Mouse (Mus musculus) myocyte (in vitro differentiated cells): ENCODE measurements at regions not wholly inside any gene's neighbourhood (a gene's known extent, or its start where the extent isn't known, plus 50 kb on each side); places are given as distances from the start of the nearest gene placed in this dataset.

Experiments
- H3K27me3 ChIP-seq: one replicate; pipeline ENCODE4 v1.6.1; 2011; ENCODE audit not compliant: control insufficient read depth, insufficient read depth, insufficient read length
- H3K36me3 ChIP-seq: one replicate; pipeline ENCODE4 v1.6.1; 2011; ENCODE audit not compliant: control insufficient read depth, insufficient read depth
- H3K4me2 ChIP-seq: one replicate; pipeline ENCODE4 v1.6.1; 2011; ENCODE audit warnings: low read depth, control low read depth
- H3K4me3 ChIP-seq: one replicate; pipeline ENCODE4 v1.5.1; 2011; ENCODE audit warnings: mild to moderate bottlenecking, control low read depth, moderate library complexity
- H3K79me2 ChIP-seq: one replicate; pipeline ENCODE4 v1.6.1; 2011; ENCODE audit not compliant: control insufficient read depth, insufficient read depth
- H3ac ChIP-seq: one replicate; pipeline ENCODE4 v1.6.1; 2011; ENCODE audit not compliant: control insufficient read depth, insufficient read length
- CEBPB ChIP-seq: IDR thresholded peaks from 2 replicates; pipeline ENCODE4 v1.6.1; 2011; ENCODE audit warnings: mild to moderate bottlenecking, moderate library complexity; ENCODE audit not compliant: poor library complexity, insufficient read depth, severe bottlenecking
- E2F4 ChIP-seq: IDR thresholded peaks from one replicate; pipeline ENCODE4 v1.6.1; 2011; ENCODE audit warnings: mild to moderate bottlenecking, control low read depth, moderate library complexity; ENCODE audit not compliant: insufficient read depth
- MAX ChIP-seq: IDR thresholded peaks from one replicate; pipeline ENCODE4 v1.6.1; 2011; ENCODE audit warnings: low read depth, mild to moderate bottlenecking, control low read depth
- MYOD1 ChIP-seq, 3 experiments: IDR thresholded peaks; one replicate each; pipeline ENCODE4 v1.6.1; 2011; ENCODE audit warnings: control low read depth in 2 of 3, low read depth in 2 of 3, mild to moderate bottlenecking in 2 of 3, moderate library complexity in 1 of 3; ENCODE audit not compliant: insufficient read length in 2 of 3, control insufficient read depth in 1 of 3
- MYOG ChIP-seq, 3 experiments: IDR thresholded peaks; one replicate each; pipeline ENCODE4 v1.6.1; 2011; ENCODE audit warnings: control low read depth in 2 of 3, low read depth in 2 of 3, mild to moderate bottlenecking in 2 of 3; ENCODE audit not compliant: insufficient read length in 2 of 3, control insufficient read depth in 1 of 3, insufficient read depth in 1 of 3
- POLR2A ChIP-seq: IDR thresholded peaks from one replicate; pipeline ENCODE4 v1.6.1; 2011; ENCODE audit warnings: low read depth, mild to moderate bottlenecking, control low read depth, moderate library complexity; ENCODE audit not compliant: insufficient read length
- POLR2AphosphoS2 ChIP-seq: IDR thresholded peaks from one replicate; pipeline ENCODE4 v1.6.1; 2011; ENCODE audit warnings: low read depth, control low read depth; ENCODE audit not compliant: insufficient read length
- REST ChIP-seq: IDR thresholded peaks from one replicate; pipeline ENCODE4 v1.6.1; 2011; ENCODE audit warnings: mild to moderate bottlenecking, control low read depth, moderate library complexity; ENCODE audit not compliant: insufficient read depth, insufficient read length
- SRF ChIP-seq: IDR thresholded peaks from one replicate; pipeline ENCODE4 v1.6.1; 2011; ENCODE audit warnings: low read depth; ENCODE audit not compliant: control insufficient read depth, insufficient read length
- TCF12 ChIP-seq: IDR thresholded peaks from one replicate; pipeline ENCODE4 v1.6.1; 2011; ENCODE audit warnings: mild to moderate bottlenecking, control low read depth; ENCODE audit not compliant: poor library complexity, insufficient read depth, severe bottlenecking
- TCF3 ChIP-seq: IDR thresholded peaks from one replicate; pipeline ENCODE4 v1.6.1; 2011; ENCODE audit warnings: low read depth, control low read depth; ENCODE audit not compliant: insufficient read length
- USF1 ChIP-seq: IDR thresholded peaks from one replicate; pipeline ENCODE4 v1.6.1; 2011; ENCODE audit warnings: low read depth, mild to moderate bottlenecking, control low read depth, moderate library complexity

DNA sequence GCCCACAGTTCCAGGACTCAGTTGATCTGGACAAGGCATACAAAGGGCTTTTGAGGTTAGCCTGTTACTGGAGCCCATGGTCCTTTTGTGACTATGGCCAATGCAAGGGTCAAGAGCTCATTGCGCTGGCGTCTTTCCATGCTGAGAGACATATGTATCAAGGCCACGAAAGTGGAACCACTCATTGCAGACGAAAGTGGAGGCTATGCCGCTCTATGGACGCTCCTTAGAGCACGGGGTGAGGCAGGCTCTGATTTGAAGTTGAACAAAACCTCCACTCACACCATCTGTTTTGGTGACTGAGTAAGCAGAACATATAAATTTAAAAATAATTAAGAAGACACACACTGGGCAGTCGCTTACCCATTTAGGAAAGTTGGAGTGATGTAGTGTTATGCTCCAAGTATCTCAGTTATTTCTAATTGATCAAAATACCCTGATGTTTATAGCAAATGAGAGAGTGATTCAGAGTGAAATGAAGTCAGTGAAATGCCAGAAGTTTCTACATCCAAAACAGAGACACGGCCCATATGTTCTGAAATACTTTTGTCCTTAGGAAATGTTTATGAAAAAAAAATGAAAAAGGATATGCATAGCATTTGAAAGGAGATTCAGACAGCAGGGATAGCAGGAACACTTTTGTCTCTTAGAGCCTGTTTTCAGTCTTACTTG lies 321.8 kb downstream of the Fgf9 start:
- Histone ChIP-seq H3K36me3 (no peaks in the 10 kb centered on the region), H3K4me2 (no peak overlapping the region), H3K27me3 (no peaks in the 10 kb centered on the region), H3K79me2 (no peaks in the 10 kb centered on the region), H3K4me3 (no peak overlapping the region), H3ac (no peak overlapping the region)
- no peak for TF ChIP-seq USF1
- no peak for TF ChIP-seq POLR2AphosphoS2
- no peak for TF ChIP-seq E2F4
- TF ChIP-seq MAX, result no peak
- no peak for TF ChIP-seq POLR2A

DNA sequence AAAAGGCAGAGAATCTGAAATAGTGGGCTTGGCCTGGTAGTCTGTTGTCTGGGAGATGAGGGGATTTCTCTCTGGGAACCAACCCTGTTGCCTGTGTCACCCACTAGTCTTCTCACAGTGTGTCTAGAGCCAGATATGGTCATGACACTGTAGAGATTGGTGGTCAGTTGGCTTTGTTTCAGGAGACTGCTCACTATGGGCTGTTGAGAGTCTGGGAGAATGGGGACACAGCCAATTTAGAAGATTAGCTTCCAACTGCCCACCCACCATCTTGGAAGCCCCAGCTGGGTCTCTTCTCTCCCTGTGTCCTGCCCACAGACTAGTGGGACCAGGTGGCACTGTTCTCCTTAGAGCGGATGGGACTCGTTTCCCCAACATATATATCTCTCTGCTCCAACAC lies 320.4 kb downstream of the Fgf9 start:
- H3K27me3 ChIP-seq, result no peaks in the 10 kb centered on the region

DNA sequence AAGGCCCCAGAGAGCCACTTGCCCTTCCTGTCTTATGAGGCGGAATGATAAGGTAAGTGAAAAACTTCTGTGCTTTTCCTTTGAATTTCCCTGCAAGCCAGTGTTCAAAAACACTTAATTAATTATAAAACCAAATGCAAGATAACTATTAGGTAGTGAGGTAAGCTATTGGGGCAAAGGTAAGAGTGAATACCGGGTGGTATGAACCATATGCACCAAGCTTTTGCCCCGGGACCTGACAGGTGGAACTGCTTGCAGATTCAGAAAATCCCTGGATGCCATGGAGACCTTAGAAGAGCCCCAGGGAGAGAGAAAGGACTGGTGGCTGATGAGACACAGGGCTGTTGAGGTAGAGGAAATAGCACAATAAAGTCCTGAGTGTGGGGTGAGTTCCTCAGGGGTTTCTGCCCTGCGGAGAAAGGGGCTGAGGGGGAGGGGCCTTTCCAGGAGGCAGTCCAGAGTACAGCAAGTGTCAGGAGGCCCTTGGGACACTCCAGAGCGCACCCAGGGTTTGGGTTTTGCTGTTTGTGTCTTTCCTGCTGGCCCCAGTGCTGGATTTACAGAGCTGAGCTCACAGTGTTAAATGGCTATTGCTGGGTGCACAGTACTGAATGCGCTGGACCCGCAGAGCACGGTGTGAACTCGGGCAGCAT lies 317.1 kb downstream of the Fgf9 start:
- Histone ChIP-seq H3K79me2 (no peaks in the 10 kb centered on the region), H3ac (no peak overlapping the region), H3K36me3 (no peaks in the 10 kb centered on the region), H3K27me3 (no peaks in the 10 kb centered on the region), H3K4me3 (no peak overlapping the region), H3K4me2 (no peak overlapping the region)
- no peak for TF ChIP-seq MYOD1 (IDR thresholded peaks at IDR 0.05; ENCODE audit: control insufficient read depth in 1 of 3, insufficient read length in 2 of 3, low read depth in 2 of 3)
- no peak for TF ChIP-seq MAX

More for the DNA sequence above, 320.4 kb downstream of the Fgf9 start:
- Histone ChIP-seq H3K4me3 (no peak overlapping the region), H3ac (no peak overlapping the region), H3K4me2 (no peak overlapping the region), H3K36me3 (no peaks in the 10 kb centered on the region), H3K79me2 (no peaks in the 10 kb centered on the region)
- TF ChIP-seq E2F4 (no peak), SRF (no peak), CEBPB (no peak), POLR2AphosphoS2 (no peak), REST (no peak), MYOD1 (IDR thresholded peaks at IDR 0.05; ENCODE audit: control insufficient read depth in 1 of 3, insufficient read length in 2 of 3, low read depth in 2 of 3) (no peak), TCF12 (no peak), USF1 (no peak), MYOG (IDR thresholded peaks at IDR 0.05; ENCODE audit: control insufficient read depth in 1 of 3, insufficient read depth in 1 of 3, insufficient read length in 2 of 3, low read depth in 2 of 3) (no peak), POLR2A (no peak), TCF3 (no peak), MAX (no peak)

DNA sequence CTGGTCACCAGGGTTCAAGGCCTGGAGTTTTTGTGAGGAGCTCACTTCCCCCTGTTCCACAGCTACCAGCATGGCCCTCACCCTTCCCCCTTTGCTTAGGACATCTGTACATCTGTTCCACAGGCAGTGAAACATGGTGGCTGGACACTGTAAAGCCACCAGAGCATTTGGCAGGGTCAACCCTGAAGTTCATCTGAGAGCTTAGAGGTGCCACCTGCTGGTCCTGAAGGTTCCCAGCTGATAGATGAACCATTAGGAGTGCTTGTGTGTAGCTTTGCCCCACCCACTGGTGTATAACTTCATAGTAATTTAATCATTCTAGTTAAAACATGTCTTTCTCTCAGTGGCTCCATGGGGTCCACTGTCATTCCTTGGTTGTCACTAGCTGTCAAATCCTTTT lies 304.7 kb downstream of the Fgf9 start:
- Histone ChIP-seq H3K27me3 (no peaks in the 10 kb centered on the region), H3K4me2 (no peak overlapping the region), H3K79me2 (no peaks in the 10 kb centered on the region), H3ac (no peak overlapping the region), H3K4me3 (no peak overlapping the region), H3K36me3 (no peaks in the 10 kb centered on the region)
- TF ChIP-seq CEBPB (no peak), SRF (no peak), TCF3 (no peak), POLR2AphosphoS2 (no peak), REST (no peak), MAX (no peak), MYOD1 (IDR thresholded peaks at IDR 0.05; ENCODE audit: control insufficient read depth in 1 of 3, insufficient read length in 2 of 3, low read depth in 2 of 3) (no peak), TCF12 (no peak), MYOG (IDR thresholded peaks at IDR 0.05; ENCODE audit: control insufficient read depth in 1 of 3, insufficient read depth in 1 of 3, insufficient read length in 2 of 3, low read depth in 2 of 3) (no peak), USF1 (no peak), E2F4 (no peak), POLR2A (no peak)

DNA sequence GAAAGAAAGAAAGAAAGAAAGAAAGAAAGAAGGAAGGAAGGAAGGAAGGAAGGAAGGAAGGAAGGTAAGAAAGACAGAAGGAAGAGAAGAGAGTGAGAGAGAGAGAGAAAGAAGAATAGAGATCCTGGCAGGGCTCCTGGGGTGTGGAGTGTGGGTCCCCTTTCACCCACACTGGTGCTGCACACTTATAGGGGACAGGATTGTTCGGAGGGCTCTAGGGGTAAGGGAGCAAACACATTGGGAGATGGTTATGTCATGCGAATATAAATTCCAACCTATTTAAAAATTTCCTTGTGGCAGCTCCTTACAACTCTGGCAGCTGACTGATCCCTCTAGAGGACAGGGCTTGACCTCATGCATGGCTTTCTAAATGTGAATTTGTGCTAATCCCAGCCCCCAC lies 286.5 kb downstream of the Fgf9 start:
- Histone ChIP-seq H3K79me2 (no peaks in the 10 kb centered on the region), H3K4me2 (no peak overlapping the region), H3ac (no peak overlapping the region), H3K36me3 (no peaks in the 10 kb centered on the region), H3K27me3 (no peaks in the 10 kb centered on the region), H3K4me3 (no peak overlapping the region)
- no peak for TF ChIP-seq POLR2A
- TF ChIP-seq MYOD1 (IDR thresholded peaks at IDR 0.05; ENCODE audit: control insufficient read depth in 1 of 3, insufficient read length in 2 of 3, low read depth in 2 of 3), result no peak
